Mouse (Mus musculus) adrenal gland (tissue): Measurements from ENCODE around the gene Ppp4r3b.

Experiments used
- intact Hi-C: fragments of 180-260 bp; cut with DNase I; formaldehyde crosslinking; loops from one replicate; pipeline ENCODE4 v1.15.1; 2025
- long read RNA-seq, 2 experiments: library from polyadenylated mRNA; unstranded; transcript quantifications; one replicate each; pipeline ENCODE4 v2.0.0; 2020; ENCODE audit warnings: borderline replicate concordance in 1 of 2; ENCODE audit not compliant: insufficient replicate concordance in 1 of 2

Ppp4r3b gene
- long read RNA-seq, experiment 1, full-length matches to known transcripts, result 15 of 30 reads
- long read RNA-seq, experiment 1, partial matches to known transcripts, result 8 of 30 reads
- long read RNA-seq, experiment 1, other reads (novel, unspliced or antisense), result 7 of 30 reads
- long read RNA-seq, experiment 2, full-length matches to known transcripts, result 15 of 46 reads
- long read RNA-seq, experiment 2, partial matches to known transcripts, result 21 of 46 reads
- long read RNA-seq, experiment 2, other reads (novel, unspliced or antisense), result 10 of 46 reads

DNA sequence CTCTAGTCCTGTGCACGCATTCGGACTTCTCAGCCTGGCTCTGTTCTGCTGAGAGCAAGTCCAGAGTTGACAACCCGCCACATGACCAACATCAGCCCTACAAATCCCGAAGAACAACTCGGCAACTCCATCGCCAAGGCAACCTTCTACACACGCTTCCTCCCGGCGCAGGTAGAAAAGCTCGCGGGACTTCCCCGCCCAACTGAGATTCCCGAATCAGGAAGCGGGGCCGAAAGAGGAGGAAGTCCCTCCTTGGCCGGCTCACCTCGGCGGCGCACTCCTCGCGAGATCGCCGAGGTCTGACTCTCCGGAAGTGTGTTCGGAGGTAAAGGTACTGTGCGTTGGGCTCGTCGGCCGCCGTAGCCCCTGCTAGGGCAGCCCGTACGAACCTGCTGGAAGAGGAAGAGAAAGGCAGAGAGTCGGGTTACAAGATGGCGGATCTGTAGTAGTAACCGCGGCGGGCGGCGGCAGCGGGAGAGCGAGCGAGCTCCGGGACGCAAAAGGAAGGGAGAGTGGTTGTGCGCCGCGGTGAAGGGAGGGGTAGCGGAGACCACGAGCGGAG, at the start of gene Ppp4r3b:
Gene Ppp4r3b (plus strand): TSS at position 328 of the 562 bp plus-strand sequence.
- intact Hi-C loops, result no loop called here

DNA sequence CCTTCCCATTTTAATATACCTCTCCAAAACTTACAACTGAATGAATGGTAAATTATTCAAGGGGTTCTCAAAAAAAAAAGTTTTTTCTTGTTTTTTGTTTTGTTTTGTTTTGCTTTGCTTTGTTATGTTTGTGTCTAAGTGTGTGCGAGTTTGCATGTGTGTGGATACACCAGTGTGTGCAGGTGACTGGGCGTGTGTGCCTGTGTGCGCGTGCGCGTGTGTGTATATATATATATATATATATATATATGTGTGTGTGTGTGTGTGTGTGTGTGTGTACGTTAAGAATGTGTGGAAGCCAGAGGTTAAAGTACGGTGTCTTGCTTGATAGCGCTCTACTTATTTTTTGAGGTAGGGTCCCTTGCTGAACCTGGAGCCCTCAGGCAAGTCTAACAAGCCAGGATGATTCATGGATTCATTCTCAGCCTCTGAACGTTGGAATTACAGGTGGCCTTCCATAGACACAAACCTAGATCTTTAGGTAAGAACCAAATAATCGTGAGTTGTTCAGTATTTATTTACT, 42.8 kb upstream of the Ppp4r3b start:
- intact Hi-C loops, result no loop called here

DNA sequence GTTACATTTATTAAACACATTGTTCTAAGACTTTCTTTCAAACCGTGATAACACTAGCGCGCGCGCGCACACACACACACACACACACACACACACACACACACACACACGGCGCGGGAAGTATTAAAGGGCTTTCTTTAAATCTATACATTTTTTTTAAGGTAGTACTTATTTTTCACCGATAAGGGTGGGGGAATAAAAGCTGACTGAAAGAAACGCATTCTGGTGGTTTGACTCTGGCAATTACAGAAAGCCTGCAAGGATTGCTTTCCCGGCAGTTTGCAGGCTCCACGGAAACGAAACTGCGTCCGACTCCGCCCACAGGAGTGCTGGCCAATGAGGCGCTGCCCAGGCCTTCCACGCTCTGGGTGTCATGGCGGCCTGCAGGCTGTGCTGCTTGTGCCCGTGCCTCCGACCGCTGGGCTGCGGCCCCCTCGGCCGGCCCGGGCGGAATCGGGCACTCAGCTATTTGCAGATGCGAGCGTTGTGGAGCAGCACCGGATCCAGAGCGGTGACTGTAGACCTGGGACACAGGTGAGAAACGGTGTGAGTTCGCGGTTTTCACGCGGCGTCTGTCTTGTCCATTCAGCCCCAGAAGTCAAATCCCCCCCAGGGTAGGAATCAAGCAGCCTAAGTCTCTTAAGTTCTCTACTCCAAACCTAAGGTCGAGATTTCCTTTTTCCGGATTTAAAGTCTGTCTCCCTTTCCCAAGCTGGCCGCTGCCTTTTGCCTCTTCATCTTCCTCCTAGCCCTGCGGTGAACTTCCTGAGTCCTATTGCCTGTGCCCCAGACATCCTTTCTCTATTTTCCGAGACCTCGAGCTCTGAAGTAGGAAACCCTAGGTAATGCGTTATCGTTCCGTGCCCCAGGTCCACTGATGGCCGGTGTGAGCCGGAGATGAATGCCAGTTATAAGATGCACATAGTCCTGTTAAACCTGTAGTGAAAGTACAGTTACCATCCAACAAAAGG, 42.0 kb upstream of the Ppp4r3b start, which contains the start of gene Pnpt1:
Gene Pnpt1 (plus strand): TSS at position 360 of the 971 bp plus-strand sequence.
- intact Hi-C loops, result no loop called here

DNA sequence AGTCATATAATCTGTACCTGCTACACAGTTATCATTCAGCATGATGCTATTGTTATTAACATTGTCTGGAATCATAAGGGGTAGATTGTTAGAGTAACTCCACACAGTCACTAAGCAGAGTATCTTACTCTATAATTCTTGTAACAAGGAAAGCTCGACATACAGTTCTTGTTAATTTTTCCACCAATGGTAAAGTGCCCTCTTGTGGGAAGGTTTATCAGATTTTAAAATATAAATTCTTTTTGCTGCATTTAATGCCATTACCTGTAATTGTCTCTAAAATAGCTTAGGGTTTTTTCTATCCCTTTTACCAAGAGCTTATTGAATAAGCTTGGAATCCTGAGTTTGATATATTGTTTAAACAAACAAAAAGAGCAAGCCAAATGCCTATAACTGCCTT, 32.0 kb upstream of the Ppp4r3b start:
- intact Hi-C loops, result no loop called here

DNA sequence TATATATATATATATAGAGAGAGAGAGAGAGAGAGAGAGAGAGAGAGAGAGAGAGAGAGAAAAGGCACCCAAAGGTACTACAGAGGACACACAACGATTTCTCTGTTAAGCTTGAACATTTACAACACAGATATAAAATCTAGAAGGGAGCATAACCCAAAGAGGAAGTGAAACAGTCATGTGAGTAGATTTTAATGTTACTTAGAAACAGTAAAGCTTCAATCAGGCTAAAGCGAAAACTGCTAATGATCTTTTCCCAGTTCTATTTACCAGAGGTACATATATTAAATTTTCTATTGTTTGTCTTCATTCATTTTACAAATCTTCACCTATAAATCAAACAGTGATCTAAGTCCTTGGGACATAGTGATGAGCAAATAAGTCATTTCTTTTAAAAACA, 23.8 kb upstream of the Ppp4r3b start:
- intact Hi-C loops, result no loop called here

DNA sequence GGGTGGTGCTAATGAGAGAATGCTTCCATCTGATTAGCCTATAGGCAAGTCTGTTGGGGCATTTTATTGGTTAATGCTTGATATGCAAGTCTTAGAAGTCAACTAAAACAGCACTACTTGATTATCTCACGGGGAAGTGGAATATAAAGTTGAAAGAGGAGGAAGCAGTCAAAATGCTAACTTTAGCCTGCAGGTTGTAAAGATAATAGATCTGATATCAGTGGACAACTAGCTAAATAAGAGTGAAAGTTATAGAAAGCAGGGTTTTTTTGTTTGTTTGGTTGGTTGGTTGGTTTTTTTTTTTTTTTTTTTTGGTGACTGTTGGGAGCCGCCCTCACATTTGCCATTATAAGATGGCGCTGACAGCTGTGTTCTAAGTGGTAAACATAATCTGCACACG, 9.1 kb upstream of the Ppp4r3b start:
- intact Hi-C loops, result no loop called here

DNA sequence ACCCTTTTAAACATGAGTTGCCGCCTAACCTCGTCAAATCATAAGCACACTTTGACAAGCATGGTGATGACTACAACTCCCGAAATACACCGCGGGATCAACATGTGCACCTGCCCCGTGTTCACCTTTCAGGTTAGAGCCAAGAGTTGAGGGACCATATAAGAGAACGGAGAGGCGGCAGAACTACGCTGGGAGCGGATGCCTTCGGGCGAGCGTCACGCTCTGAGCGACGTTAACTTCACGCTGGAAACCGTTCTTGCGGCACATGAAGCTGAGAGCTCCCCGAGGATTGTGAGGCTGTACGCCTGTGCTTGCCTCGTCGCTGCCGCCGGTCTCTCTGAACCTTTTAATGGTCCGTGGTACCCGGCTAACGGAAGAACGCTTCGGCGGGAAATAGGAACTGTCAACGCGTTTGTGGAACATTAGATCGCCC, 715 bp upstream of the Ppp4r3b start:
- intact Hi-C loops, result no loop called here

DNA sequence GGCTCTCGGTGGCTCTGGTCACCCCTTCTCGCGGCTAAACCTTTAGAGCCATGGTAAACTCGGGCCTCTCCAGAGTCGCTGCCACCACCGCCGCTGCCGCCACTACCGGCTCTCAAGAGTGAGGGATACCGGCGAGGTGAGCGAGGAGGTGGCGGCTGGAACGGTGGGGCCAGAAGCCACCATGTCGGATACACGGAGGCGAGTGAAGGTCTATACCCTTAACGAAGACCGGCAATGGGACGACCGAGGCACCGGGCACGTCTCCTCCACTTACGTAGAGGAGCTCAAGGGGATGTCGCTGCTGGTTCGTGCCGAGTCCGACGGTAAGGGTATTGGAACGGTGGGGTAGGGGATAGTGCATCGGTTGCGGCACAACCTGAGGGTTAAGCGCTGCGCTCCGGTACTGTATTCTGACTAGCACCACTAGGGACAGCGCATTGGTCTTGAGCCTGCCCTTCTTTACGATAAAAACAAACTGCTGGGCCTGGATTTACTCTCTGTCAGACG, 488 bp downstream of the Ppp4r3b start:
- intact Hi-C loops, result no loop called here

DNA sequence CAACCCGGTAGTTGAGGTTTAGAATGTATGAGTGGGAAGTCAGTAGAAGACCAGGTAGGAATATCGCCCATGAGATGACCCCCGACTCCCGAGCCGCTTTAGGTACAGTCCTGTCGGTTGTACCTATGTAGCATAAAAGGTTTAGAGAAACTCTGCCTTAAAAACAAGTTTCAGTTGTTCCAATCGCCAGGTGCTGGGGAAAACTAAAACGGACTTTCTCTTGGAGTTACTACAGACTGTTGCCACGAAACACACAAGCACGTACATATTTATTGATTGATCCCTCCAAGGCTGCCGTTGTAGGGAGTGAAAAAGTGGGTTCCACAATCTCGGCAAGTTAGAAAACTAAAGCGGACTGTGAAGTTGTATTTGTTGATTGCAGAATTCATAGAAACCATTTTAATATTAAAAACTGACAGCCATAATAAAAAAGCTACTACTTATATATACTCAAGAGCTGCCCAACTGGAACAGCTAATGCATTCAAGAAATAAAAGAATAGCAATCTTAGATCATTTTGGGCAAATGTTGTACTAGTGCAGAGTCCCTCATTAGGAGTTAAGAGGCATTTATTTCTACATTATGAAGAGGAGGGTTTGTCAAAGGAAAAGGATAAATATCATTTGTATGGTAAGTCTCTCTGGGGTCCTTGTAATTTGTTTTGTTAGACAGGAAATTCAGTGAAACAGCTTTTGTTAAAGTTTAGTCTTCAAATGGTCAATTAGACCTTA, 1.2 kb downstream of the Ppp4r3b start:
- intact Hi-C loops, result no loop called here

DNA sequence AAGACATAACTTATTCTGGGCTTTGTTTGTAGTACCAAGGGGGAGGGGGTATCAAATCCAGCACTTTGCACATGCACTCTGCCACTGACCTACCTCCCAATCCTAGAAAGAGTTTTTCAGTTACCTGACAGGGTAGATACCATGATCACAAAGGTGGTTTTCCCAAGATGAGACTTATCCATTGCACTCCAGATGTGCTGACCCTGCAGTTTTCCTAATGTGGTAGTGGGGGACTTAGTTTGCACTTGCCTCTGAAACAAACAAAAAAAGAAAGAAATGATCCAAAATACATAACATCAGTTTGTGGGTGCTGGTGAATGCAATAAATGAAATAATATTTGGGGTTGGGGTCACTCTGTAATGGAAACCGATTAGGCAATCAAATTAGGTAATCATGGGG, 6.6 kb downstream of the Ppp4r3b start:
- intact Hi-C loops, result no loop called here

DNA sequence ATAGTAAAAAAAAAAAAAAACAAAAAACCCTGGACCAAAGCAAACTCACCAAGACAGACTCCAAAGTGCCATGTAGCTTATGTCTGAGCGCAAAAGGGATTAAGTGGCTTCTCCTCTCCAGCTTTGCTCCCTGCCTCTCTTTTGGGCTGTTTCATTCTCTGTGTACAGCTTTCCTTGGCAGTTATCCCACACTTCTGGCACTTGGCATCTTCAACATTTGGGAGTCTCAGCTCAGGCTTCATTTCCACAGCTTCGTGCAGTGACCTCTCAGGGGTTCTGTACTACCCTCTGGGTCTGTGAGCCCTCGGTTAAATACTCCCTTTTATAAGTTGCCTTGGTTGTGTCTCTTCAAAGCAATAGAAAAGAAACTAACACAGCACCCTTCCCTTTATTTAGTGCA, 8.0 kb downstream of the Ppp4r3b start:
- intact Hi-C loops, result no loop called here

DNA sequence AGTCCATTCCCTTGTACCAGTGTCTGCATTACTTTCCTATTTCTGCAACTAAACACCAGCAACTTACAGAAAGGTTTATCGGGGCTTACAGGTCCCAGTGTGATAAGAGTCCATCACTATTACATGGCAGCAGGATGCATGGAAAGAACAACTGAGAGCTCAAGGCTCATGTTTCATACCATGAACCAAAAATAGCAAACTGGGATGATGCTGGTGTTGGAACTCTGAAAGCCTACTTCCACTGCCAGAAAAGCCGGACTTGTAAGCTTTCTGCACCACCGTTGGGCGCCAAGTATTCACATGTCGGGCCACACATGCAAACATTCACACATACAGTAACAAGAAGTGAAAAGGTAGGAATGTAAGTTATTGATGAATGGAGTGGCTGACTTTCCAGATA, 9.1 kb downstream of the Ppp4r3b start:
- intact Hi-C loops, result no loop called here

DNA sequence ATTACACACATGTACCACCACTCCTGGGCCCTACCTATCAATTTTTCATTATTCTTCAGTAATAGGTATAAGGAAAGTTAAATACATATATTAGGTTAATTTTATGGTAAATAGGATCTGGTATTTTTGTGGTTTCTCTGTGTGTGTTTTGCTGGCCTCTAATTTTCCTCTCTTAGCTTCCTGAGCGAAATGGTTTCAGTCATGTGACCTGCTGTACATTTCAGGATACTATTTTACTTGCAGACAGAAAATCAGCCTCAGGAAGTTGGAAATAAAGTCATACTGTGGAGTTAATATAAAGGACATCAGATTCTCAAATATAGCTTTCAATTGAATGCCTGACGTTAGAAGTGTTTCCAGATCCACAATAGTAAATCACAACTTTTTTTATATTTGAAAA, 16.3 kb downstream of the Ppp4r3b start:
- intact Hi-C loops, result no loop called here

DNA sequence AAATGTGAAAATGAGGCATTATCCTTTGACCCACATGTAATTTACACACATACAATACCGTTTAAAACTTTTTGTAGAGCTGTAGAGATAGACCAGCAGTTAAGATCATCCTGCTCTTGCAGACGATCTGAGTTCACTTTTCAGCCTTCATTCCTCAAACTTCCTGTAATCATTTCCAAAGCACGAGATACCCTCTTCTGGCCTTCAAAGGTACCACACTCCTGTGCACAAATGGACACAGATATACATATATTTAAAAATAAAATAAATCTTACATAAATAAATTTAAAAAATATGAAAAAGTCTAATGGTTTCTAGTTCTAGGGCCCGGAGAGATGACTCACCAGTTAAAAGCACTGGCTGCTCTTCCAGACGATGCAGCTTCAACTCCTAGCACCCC, 31.0 kb downstream of the Ppp4r3b start:
- intact Hi-C loops, result no loop called here

DNA sequence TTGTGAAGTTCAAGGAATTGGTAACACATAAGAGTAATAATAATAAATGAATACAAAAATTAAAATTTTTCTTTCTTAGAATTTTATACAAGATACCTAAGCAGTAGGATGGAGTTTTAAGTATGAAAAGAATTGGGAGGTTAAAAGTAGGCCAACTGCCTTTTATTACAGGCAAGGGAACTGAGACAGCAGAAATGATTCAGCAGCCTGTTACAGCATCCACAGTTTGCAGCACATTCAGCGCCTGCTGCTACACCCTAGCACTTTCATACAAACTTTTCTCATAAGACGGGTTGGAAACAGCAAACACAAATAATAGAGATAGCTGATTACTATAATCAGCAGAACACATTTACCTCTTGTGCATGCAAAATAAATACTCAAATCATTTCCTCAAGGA, 37.1 kb downstream of the Ppp4r3b start:
- intact Hi-C loops, result no loop called here

DNA sequence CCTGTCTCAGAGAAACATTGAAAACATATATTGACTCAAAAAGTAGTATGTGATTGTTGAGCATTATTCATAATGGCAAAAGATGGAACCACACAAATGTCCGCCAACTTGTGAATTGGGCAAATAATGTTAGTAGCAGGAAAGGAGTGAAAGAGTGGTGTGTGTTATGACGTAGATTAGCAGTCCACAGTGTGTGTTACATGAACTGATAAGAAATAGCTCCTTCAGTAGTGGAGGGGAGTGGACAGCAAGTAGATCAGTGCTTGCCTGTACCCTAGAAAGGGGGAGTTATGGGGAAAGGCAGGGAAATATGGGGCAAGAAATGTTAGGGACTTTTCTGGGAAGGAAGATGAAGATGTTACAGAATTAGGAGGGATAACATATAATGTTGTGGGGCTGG, 43.5 kb downstream of the Ppp4r3b start:
- intact Hi-C loops, result no loop called here

DNA sequence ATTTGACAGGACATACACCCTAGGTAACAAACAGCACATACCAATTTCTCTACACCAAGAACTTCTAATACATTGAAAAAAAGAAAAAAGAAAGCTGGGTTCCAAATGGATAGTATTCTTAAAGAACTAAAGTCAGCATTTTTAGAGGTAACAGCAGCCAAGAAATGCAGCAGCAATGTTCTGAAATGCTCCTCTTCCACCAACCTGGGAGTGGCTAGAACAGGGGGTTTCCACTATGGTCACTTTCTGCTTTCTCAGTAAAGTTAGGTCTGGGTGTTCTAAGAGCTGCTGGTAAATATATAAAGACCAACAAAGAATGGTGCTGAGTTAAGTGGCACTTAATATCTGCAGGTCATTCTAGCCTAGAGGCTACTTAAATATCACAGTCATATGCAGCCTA, 46.4 kb downstream of the Ppp4r3b start:
- intact Hi-C loops, result no loop called here

DNA sequence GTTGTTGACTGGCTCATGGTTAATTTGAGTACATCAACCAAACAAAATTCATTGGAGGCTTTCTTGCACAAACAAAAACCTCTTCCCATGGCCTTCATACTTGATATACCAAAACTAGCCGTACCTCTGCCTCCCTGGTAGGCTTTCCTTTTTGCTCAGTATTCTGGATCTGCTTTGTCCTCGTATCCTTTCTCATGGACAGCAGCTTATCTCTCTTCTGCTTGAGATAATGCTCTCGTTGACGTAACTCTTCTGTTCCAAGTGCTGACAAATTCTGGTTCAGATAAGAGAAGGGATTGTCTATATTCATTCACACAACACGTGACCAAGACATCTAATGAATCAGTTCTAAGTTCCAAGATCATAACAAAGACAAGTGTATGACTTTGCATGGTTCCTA, 49.6 kb downstream of the Ppp4r3b start:
- intact Hi-C loops, result no loop called here

DNA sequence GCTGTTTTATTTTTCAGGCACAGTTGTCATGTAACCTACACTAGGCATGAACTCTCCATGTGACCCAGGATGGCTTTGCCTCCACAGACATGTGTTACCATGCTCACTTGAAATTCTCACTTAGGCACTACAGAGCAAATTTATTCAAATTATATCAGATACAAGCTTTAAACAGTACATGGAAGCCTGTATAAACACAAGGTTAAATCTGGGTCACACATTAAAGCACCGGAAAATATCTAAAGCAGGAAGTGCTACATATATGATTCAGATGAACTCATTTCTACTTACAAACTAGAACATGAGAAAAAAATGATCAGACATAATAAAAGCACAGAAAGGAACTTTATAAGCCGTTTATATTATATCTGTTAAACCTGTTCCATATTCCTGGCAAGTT, 52.1 kb downstream of the Ppp4r3b start:
- intact Hi-C loops, result loop anchor here (5.0 kb wide), 1 partner anchor 32 kb away; no protein-coding TSS in a partner anchor

DNA sequence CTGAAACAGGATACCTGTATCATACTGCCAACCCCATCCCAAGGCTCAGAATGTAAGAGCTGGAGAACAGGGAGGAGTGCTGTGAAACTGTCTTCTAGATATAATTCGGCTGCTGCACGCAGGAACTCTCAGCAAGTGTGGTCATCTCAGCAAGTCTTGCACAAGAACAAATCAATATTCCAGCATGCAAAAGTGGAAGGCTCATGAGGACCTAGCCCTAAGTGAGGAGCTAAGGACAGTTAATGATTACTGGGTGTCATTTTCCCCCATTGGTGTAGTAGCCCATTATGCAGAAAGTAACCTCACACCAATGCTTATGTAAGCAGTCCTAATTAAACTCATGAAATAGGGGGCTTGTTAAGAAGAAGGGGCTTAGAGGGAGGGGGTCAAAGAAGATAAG, 56.3 kb downstream of the Ppp4r3b start:
- intact Hi-C loops, result loop anchor here (5.0 kb wide), 1 partner anchor 37 kb away; no protein-coding TSS in a partner anchor

DNA sequence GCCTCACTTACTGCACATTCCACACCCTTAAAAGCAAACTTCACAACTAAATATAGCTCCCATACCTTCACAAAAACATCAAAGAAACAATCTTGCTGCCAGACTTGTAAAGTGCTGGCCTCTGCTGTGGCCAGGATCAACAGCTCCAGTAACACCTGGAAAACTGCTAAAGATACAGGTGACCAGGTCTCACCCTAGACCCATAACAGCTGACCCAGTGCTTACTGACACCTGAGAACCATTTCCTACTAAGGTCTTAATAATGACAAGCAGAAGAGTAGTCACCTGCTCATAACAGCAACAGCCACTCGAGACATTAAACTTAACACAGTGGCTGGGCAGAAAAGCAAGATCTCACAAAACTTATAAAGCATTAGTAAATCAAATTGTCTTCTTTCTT, 60.9 kb downstream of the Ppp4r3b start:
- intact Hi-C loops, result no loop called here
